Mouse (Mus musculus) MEL (cell line): Measurements from ENCODE around the gene Fdps. TPM values are rescaled to one million over a fixed set of nuclear protein-coding genes. Genes with fewer than 3 reads are reported as not detected.

ENCODE experiments used
- DNase-seq: peaks from one replicate; pipeline ENCODE4 v3.0.0; 2011; ENCODE audit warnings: low read depth, low spot score
- H3K27ac ChIP-seq: 2 replicates; pipeline ENCODE4 v1.5.1; 2012; ENCODE audit warnings: low read depth, mild to moderate bottlenecking, control low read depth, low read length, moderate library complexity; ENCODE audit not compliant: control insufficient read depth
- H3K27me3 ChIP-seq, 2 experiments: fragments of 150-350 bp in 1 of 2; sonication (generic) in 1 of 2; 2 replicates each; pipeline ENCODE4 v1.6.1; 2012; ENCODE audit warnings: low read length in 2 of 2, mild to moderate bottlenecking in 2 of 2, improper control_type of control experiment in 1 of 2, moderate library complexity in 1 of 2; ENCODE audit not compliant: insufficient read depth in 2 of 2, control insufficient read depth in 1 of 2
- H3K36me3 ChIP-seq, 2 experiments: 2 replicates each; pipeline ENCODE4 v1.6.1; 2012 to 2014; ENCODE audit warnings: low read length in 2 of 2, improper control_type of control experiment in 1 of 2, inconsistent platforms in 1 of 2, mild to moderate bottlenecking in 1 of 2; ENCODE audit not compliant: insufficient read depth in 2 of 2, control insufficient read depth in 1 of 2
- H3K4me1 ChIP-seq, 2 experiments: fragments of 150-350 bp in 1 of 2; sonication (generic) in 1 of 2; 2 replicates each; pipeline ENCODE4 v1.6.1; 2012; ENCODE audit warnings: low read length in 2 of 2, improper control_type of control experiment in 1 of 2, mild to moderate bottlenecking in 1 of 2; ENCODE audit not compliant: insufficient read depth in 2 of 2, control insufficient read depth in 1 of 2
- H3K4me3 ChIP-seq, 2 experiments: fragments of 150-350 bp in 1 of 2; sonication (generic) in 1 of 2; 2 replicates each; pipeline ENCODE4 v1.5.1; 2012; ENCODE audit warnings: low read depth in 2 of 2, low read length in 2 of 2, mild to moderate bottlenecking in 2 of 2, moderate library complexity in 2 of 2, control low read depth in 1 of 2, improper control_type of control experiment in 1 of 2; ENCODE audit not compliant: control insufficient read depth in 1 of 2, insufficient read depth in 1 of 2
- H3K79me2 ChIP-seq: 2 replicates; pipeline ENCODE4 v1.6.1; 2012; ENCODE audit warnings: mild to moderate bottlenecking, low read length, moderate library complexity; ENCODE audit not compliant: control insufficient read depth, poor library complexity, insufficient read depth
- H3K9ac ChIP-seq: 2 replicates; pipeline ENCODE4 v1.6.1; 2012; ENCODE audit warnings: low read depth, mild to moderate bottlenecking, control low read depth, low read length, moderate library complexity; ENCODE audit not compliant: control insufficient read depth, poor library complexity, severe bottlenecking
- H3K9me3 ChIP-seq: fragments of 150-350 bp; sonication (generic); replicated peaks from 2 replicates; pipeline ENCODE4 v1.6.1; 2012; ENCODE audit warnings: mild to moderate bottlenecking, low read length, improper control_type of control experiment, moderate library complexity; ENCODE audit not compliant: insufficient read depth
- CHD1 ChIP-seq: IDR thresholded peaks from 2 replicates; pipeline ENCODE4 v1.6.1; 2012; ENCODE audit warnings: low read depth, mild to moderate bottlenecking, inconsistent platforms, low read length, improper control_type of control experiment
- E2F4 ChIP-seq: IDR thresholded peaks from 2 replicates; pipeline ENCODE4 v1.6.1; 2011; ENCODE audit warnings: low read depth, low read length, improper control_type of control experiment, borderline replicate concordance
- EP300 ChIP-seq, 2 experiments: IDR thresholded peaks; 2 replicates each; pipeline ENCODE4 v1.6.1; 2011; ENCODE audit warnings: improper control_type of control experiment in 2 of 2, low read length in 2 of 2, low read depth in 1 of 2, mild to moderate bottlenecking in 1 of 2
- GABPA ChIP-seq: IDR thresholded peaks from 2 replicates; pipeline ENCODE4 v1.6.1; 2012; ENCODE audit warnings: low read depth, mild to moderate bottlenecking, inconsistent platforms, low read length, improper control_type of control experiment, moderate library complexity
- GATA1 ChIP-seq: IDR thresholded peaks from 2 replicates; pipeline ENCODE4 v1.6.1; 2011; ENCODE audit warnings: low read depth, low read length, improper control_type of control experiment
- HCFC1 ChIP-seq: IDR thresholded peaks from 2 replicates; pipeline ENCODE4 v1.6.1; 2012; ENCODE audit warnings: low read depth, mild to moderate bottlenecking, inconsistent platforms, low read length, improper control_type of control experiment, moderate library complexity
- JUND ChIP-seq: IDR thresholded peaks from 2 replicates; pipeline ENCODE4 v1.6.1; 2011; ENCODE audit warnings: low read depth, mild to moderate bottlenecking, improper control_type of control experiment, low read length
- KAT2A ChIP-seq: conservative IDR thresholded peaks from 2 replicates; pipeline ENCODE4 v1.6.1; 2012; ENCODE audit warnings: low read depth, low read length, improper control_type of control experiment, inconsistent platforms
- MAZ ChIP-seq: IDR thresholded peaks from 2 replicates; pipeline ENCODE4 v1.6.1; 2012; ENCODE audit warnings: low read depth, mild to moderate bottlenecking, inconsistent platforms, low read length, improper control_type of control experiment
- MXI1 ChIP-seq: IDR thresholded peaks from 2 replicates; pipeline ENCODE4 v1.6.1; 2011; ENCODE audit warnings: mild to moderate bottlenecking, low read depth, low read length, improper control_type of control experiment
- MYB ChIP-seq: IDR thresholded peaks from 2 replicates; pipeline ENCODE4 v1.6.1; 2011; ENCODE audit warnings: mild to moderate bottlenecking, low read depth, low read length, improper control_type of control experiment
- NELFE ChIP-seq: IDR thresholded peaks from 2 replicates; pipeline ENCODE4 v1.6.1; 2011; ENCODE audit warnings: low read depth, low read length, improper control_type of control experiment
- NRF1 ChIP-seq: IDR thresholded peaks from 2 replicates; pipeline ENCODE4 v1.6.1; 2014; ENCODE audit warnings: low read depth, mild to moderate bottlenecking, inconsistent platforms, low read length, improper control_type of control experiment, moderate library complexity; ENCODE audit not compliant: poor library complexity, insufficient read depth, severe bottlenecking
- POLR2A ChIP-seq, 2 experiments: IDR thresholded peaks; 2 replicates each; pipeline ENCODE4 v1.6.1; 2011 to 2012; ENCODE audit warnings: low read length in 2 of 2, mild to moderate bottlenecking in 2 of 2, control low read depth in 1 of 2, improper control_type of control experiment in 1 of 2, low read depth in 1 of 2, moderate library complexity in 1 of 2; ENCODE audit not compliant: control insufficient read depth in 1 of 2, insufficient read depth in 1 of 2, poor library complexity in 1 of 2
- POLR2AphosphoS2 ChIP-seq: IDR thresholded peaks from 2 replicates; pipeline ENCODE4 v1.6.1; 2011; ENCODE audit warnings: low read length, improper control_type of control experiment
- POLR2AphosphoS5 ChIP-seq: IDR thresholded peaks from 2 replicates; pipeline ENCODE4 v1.6.1; 2012; ENCODE audit warnings: low read depth, borderline replicate concordance, mild to moderate bottlenecking, inconsistent platforms, low read length, moderate library complexity, mixed read lengths
- RAD21 ChIP-seq: IDR thresholded peaks from 2 replicates; pipeline ENCODE4 v1.6.1; 2011; ENCODE audit warnings: mild to moderate bottlenecking, low read depth, low read length, improper control_type of control experiment
- RCOR1 ChIP-seq: IDR thresholded peaks from 2 replicates; pipeline ENCODE4 v1.6.1; 2012; ENCODE audit warnings: low read depth, mild to moderate bottlenecking, inconsistent platforms, low read length, improper control_type of control experiment
- SIN3A ChIP-seq: IDR thresholded peaks from 2 replicates; pipeline ENCODE4 v1.6.1; 2012; ENCODE audit warnings: low read length, improper control_type of control experiment, inconsistent platforms
- TAL1 ChIP-seq: IDR thresholded peaks from 2 replicates; pipeline ENCODE4 v1.6.1; 2012; ENCODE audit warnings: mild to moderate bottlenecking, inconsistent platforms, low read length, moderate library complexity, mixed read lengths
- TBP ChIP-seq: IDR thresholded peaks from 2 replicates; pipeline ENCODE4 v1.8.0; 2011; ENCODE audit warnings: low read depth, low read length, improper control_type of control experiment
- TCF12 ChIP-seq: IDR thresholded peaks from 2 replicates; pipeline ENCODE4 v1.6.1; 2014; ENCODE audit warnings: low read depth, mild to moderate bottlenecking, inconsistent platforms, low read length, improper control_type of control experiment, moderate library complexity
- UBTF ChIP-seq: IDR thresholded peaks from 2 replicates; pipeline ENCODE4 v1.6.1; 2012; ENCODE audit warnings: low read depth, mild to moderate bottlenecking, inconsistent platforms, low read length, improper control_type of control experiment, moderate library complexity, borderline replicate concordance; ENCODE audit not compliant: insufficient read depth
- USF1 ChIP-seq: IDR thresholded peaks from 2 replicates; pipeline ENCODE4 v1.6.1; 2014; ENCODE audit warnings: low read depth, mild to moderate bottlenecking, inconsistent platforms, low read length, improper control_type of control experiment, moderate library complexity
- ZKSCAN1 ChIP-seq: IDR thresholded peaks from 2 replicates; pipeline ENCODE4 v1.6.1; 2012; ENCODE audit warnings: low read depth, mild to moderate bottlenecking, inconsistent platforms, low read length, improper control_type of control experiment, moderate library complexity
- ZNF384 ChIP-seq: IDR thresholded peaks from 2 replicates; pipeline ENCODE4 v1.6.1; 2012; ENCODE audit warnings: low read depth, mild to moderate bottlenecking, inconsistent platforms, low read length, improper control_type of control experiment
- polyA plus RNA-seq, 2 experiments: library from polyadenylated mRNA; stranded (reverse) in 1 of 2; unstranded in 1 of 2; fragments of >175 nt in 1 of 2; fragments of >200 nt in 1 of 2; gene quantifications; 2 replicates each; pipeline versions ENCODE4 v1.2.1 to v1.2.4; 2012; ENCODE audit warnings: low replicate concordance in 2 of 2, low read depth in 1 of 2; ENCODE audit not compliant: insufficient read length in 2 of 2, insufficient read depth in 1 of 2, missing spikeins in 1 of 2
- total RNA-seq: library from RNA; depleted of rRNA; stranded (reverse); fragments of 300-350 nt; gene quantifications from 2 replicates; pipeline ENCODE4 v1.2.3, GENCODE M21; 2012

Gene Fdps
- total and polyA plus RNA-seq, 3 experiments = 226 to 267 TPM; not detected in 1

GRCm38 (mm10) chr3:89100811-89101210 is 948 bp downstream of the Fdps start, which contains the start of gene Gm43738:
Gene Gm43738 (minus strand): TSS chr3:89101099.
- Histone ChIP-seq H3K4me3 (peak within 1 kb of the TSS; percentile 54 to 80), H3K9me3 (no peaks in the 10 kb centered on the region), H3K9ac (peak within 1 kb of the TSS; percentile 70), H3K36me3 (peaks cover 0 to 11% of the 10 kb centered on the region in 2 experiments; a peak in 3 of 4 replicates), H3K79me2 (peaks cover 10% of the 10 kb centered on the region), H3K27ac (peak within 1 kb of the TSS; percentile 42), H3K27me3 (no peaks in the 10 kb centered on the region), H3K4me1 (peaks cover 2 to 6% of the 10 kb centered on the region in 2 experiments; a peak in 2 of 4 replicates)
- TF ChIP-seq JUND = no peak
- TF ChIP-seq MYB = no peak
- no peak for TF ChIP-seq KAT2A
- TF ChIP-seq RCOR1 = no peak
- TF ChIP-seq POLR2AphosphoS5 = no peak
- no peak for TF ChIP-seq GABPA
- no peak for TF ChIP-seq ZNF384
- no peak for TF ChIP-seq UBTF
- TF ChIP-seq USF1 = no peak
- TF ChIP-seq TCF12 = no peak
- no peak for TF ChIP-seq SIN3A
- no peak for TF ChIP-seq RAD21
- no peak for TF ChIP-seq EP300 (IDR thresholded peaks at IDR 0.05; ENCODE audit: low read depth in 1 of 2, low read length in 2 of 2)
- TF ChIP-seq E2F4 = no peak
- no peak for DNase-seq

- no peak for DNase-seq
- Histone ChIP-seq H3K4me1 (peaks cover 3 to 9% of the 10 kb centered on the region in 2 experiments; a peak in 3 of 4 replicates), H3K4me3 (no peak overlapping the region), H3K79me2 (peaks cover 2% of the 10 kb centered on the region), H3K27ac (no peak overlapping the region), H3K9me3 (no peaks in the 10 kb centered on the region), H3K9ac (no peak overlapping the region), H3K27me3 (no peaks in the 10 kb centered on the region), H3K36me3 (peaks cover 0 to 1% of the 10 kb centered on the region in 2 experiments; a peak in 1 of 4 replicates)
- no peak for TF ChIP-seq NELFE
Measured at GRCm38 (mm10) chr3:89094021-89094420, 7.7 kb downstream of the Fdps start.

GRCm38 (mm10) chr3:89093175-89093574 is 8.6 kb downstream of the Fdps start, which contains the start of gene Rusc1:
Gene Rusc1 (minus strand): TSS chr3:89093311.
- Histone ChIP-seq H3K4me3 (no peak within 1 kb of the TSS), H3K79me2 (peaks cover 2% of the 10 kb centered on the region), H3K36me3 (peaks cover 0 to 8% of the 10 kb centered on the region in 2 experiments; a peak in 3 of 4 replicates), H3K27me3 (no peaks in the 10 kb centered on the region), H3K4me1 (peaks cover 3 to 17% of the 10 kb centered on the region in 2 experiments; a peak in 3 of 4 replicates), H3K9ac (no peak within 1 kb of the TSS), H3K27ac (no peak within 1 kb of the TSS), H3K9me3 (no peaks in the 10 kb centered on the region)
- DNase-seq = no peak
- TF ChIP-seq MAZ = no peak
- no peak for TF ChIP-seq RCOR1
- TF ChIP-seq RAD21 = no peak
- no peak for TF ChIP-seq JUND
- no peak for TF ChIP-seq EP300 (IDR thresholded peaks at IDR 0.05; ENCODE audit: low read depth in 1 of 2, low read length in 2 of 2)
- TF ChIP-seq HCFC1 = no peak
- TF ChIP-seq USF1 = no peak
- no peak for TF ChIP-seq CHD1
- TF ChIP-seq NRF1 = no peak
- no peak for TF ChIP-seq TBP
- TF ChIP-seq E2F4 = no peak
- no peak for TF ChIP-seq POLR2AphosphoS2
- TF ChIP-seq GATA1 = no peak
- TF ChIP-seq ZNF384 = no peak
- TF ChIP-seq TAL1 = no peak
- no peak for TF ChIP-seq ZKSCAN1
- no peak for TF ChIP-seq MXI1
- TF ChIP-seq NELFE = no peak
- no peak for TF ChIP-seq POLR2A (IDR thresholded peaks at IDR 0.05; ENCODE audit: control insufficient read depth in 1 of 2, insufficient read depth in 1 of 2, low read depth in 1 of 2, low read length in 2 of 2, poor library complexity in 1 of 2)
